Mouse (Mus musculus) CH12.LX (cell line): ENCODE results near the gene Kdm4c.

ENCODE experiments used
- NELFE ChIP-seq: IDR thresholded peaks from 2 replicates; pipeline ENCODE4 v1.6.1; 2011; ENCODE audit warnings: low read depth, low read length, improper control_type of control experiment
- POLR2A ChIP-seq: IDR thresholded peaks from 2 replicates; pipeline ENCODE4 v1.6.1; 2011; ENCODE audit warnings: low read depth, mild to moderate bottlenecking, improper control_type of control experiment, low read length

- no peak for TF ChIP-seq POLR2A
- TF ChIP-seq NELFE, result no peak
These were observed 150.9 kb downstream of the Kdm4c start for GRCm38 (mm10) chr4:74393162-74393561.
